Comparison of ENCODE assay signal across 21 mouse cellular contexts in genomic region chr8:5591571-5591970, GRCm38 (mm10).
DNase-seq lines count a peak whose midpoint lies in the region; ATAC-seq and TF ChIP-seq lines count a peak whose summit lies in the region.
"Had no signal": no experiment of that assay in that cellular context is flagged by ENCODE, and none has a peak within 500 bp of the region (broad histone marks: within the 10 kb centered on the region; RNA-seq: fewer than 3 reads in every experiment).

No protein-coding gene starts in this region.

- no peaks in the 10 kb centered on the region for H3K9me3 ChIP-seq in hindbrain, postnatal 0 days (ENCODE audit: low read length)
- H3K9me3 ChIP-seq in hindbrain, embryonic 11.5 days (ENCODE audit: control insufficient read depth, low read length), result no peaks in the 10 kb centered on the region
- H3K9me3 ChIP-seq in forebrain, embryonic 16.5 days (ENCODE audit: control insufficient read depth, low read length), result no peaks in the 10 kb centered on the region
- H3K9me3 ChIP-seq in limb, embryonic 10.5 days (replicated peaks), result no peaks in the 10 kb centered on the region
- H3K9me3 ChIP-seq: embryonic facial prominence, embryonic 12.5 days; heart, embryonic 15.5 days; hindbrain, embryonic 10.5 days; intestine, embryonic 15.5 days had no signal

- WGBS in hindbrain, postnatal 0 days, result 64% methylated on average over 1 of the region's 1 CpGs
- WGBS in hindbrain, embryonic 11.5 days, result 94% methylated on average over 1 of the region's 1 CpGs
- WGBS in forebrain, embryonic 16.5 days, result 47% methylated on average over 1 of the region's 1 CpGs
- WGBS in limb, embryonic 10.5 days, result 94% methylated on average over 1 of the region's 1 CpGs

- no peak overlapping the region for H3K4me2 ChIP-seq in hindbrain, postnatal 0 days (ENCODE audit: low read depth, low read length)
- H3K4me2 ChIP-seq in hindbrain, embryonic 11.5 days (replicated peaks; ENCODE audit: low read depth, low read length), result no peak overlapping the region
- no peak overlapping the region for H3K4me2 ChIP-seq in forebrain, embryonic 16.5 days (ENCODE audit: low read length)
- H3K4me2 ChIP-seq: embryonic facial prominence, embryonic 12.5 days; heart, embryonic 15.5 days; intestine, embryonic 15.5 days; limb, embryonic 12.5 days; liver, embryonic 13.5 days had no signal

- no peak overlapping the region for H3K4me3 ChIP-seq in hindbrain, postnatal 0 days (ENCODE audit: low read length)
- no peak overlapping the region for H3K4me3 ChIP-seq in hindbrain, embryonic 11.5 days (ENCODE audit: low read depth, low read length)
- no peak overlapping the region for H3K4me3 ChIP-seq in forebrain, embryonic 16.5 days (replicated peaks; ENCODE audit: low read length)
- no peak overlapping the region for H3K4me3 ChIP-seq in limb, embryonic 10.5 days
- H3K4me3 ChIP-seq: embryonic facial prominence, embryonic 12.5 days; heart, adult 2 months; heart, embryonic 15.5 days; hindbrain, embryonic 10.5 days; intestine, embryonic 15.5 days; left cerebral cortex, adult 2 months; limb, embryonic 12.5 days; liver, embryonic 13.5 days had no signal

- no peaks in the 10 kb centered on the region for H3K36me3 ChIP-seq in hindbrain, postnatal 0 days (ENCODE audit: insufficient read depth, low read length)
- no peaks in the 10 kb centered on the region for H3K36me3 ChIP-seq in hindbrain, embryonic 11.5 days (ENCODE audit: control insufficient read depth, insufficient read depth, low read length)
- H3K36me3 ChIP-seq in forebrain, embryonic 16.5 days (ENCODE audit: control insufficient read depth, insufficient read depth), result no peaks in the 10 kb centered on the region
- no peaks in the 10 kb centered on the region for H3K36me3 ChIP-seq in limb, embryonic 10.5 days
- H3K36me3 ChIP-seq: embryonic facial prominence, embryonic 12.5 days; heart, embryonic 15.5 days; hindbrain, embryonic 10.5 days; intestine, embryonic 15.5 days; limb, embryonic 12.5 days; liver, embryonic 13.5 days had no signal

- no peak for ATAC-seq in hindbrain, postnatal 0 days
- ATAC-seq in hindbrain, embryonic 11.5 days (ENCODE audit: low FRiP score), result no peak
- ATAC-seq in forebrain, embryonic 16.5 days, result peak; percentile 72
- ATAC-seq: intestine, embryonic 15.5 days; midbrain, embryonic 16.5 days had no signal

- no peak overlapping the region for H3K27ac ChIP-seq in hindbrain, postnatal 0 days
- H3K27ac ChIP-seq in hindbrain, embryonic 11.5 days (ENCODE audit: low read depth, low read length), result no peak overlapping the region
- H3K27ac ChIP-seq in forebrain, embryonic 16.5 days (ENCODE audit: low read length), result no peak overlapping the region
- no peak overlapping the region for H3K27ac ChIP-seq in limb, embryonic 10.5 days
- H3K27ac ChIP-seq: embryonic facial prominence, embryonic 12.5 days; heart, adult 2 months; heart, embryonic 15.5 days; hindbrain, embryonic 10.5 days; intestine, embryonic 15.5 days; kidney, postnatal 0 days; left cerebral cortex, adult 2 months; limb, embryonic 12.5 days; liver, embryonic 13.5 days had no signal

- no peaks in the 10 kb centered on the region for H3K4me1 ChIP-seq in hindbrain, postnatal 0 days (ENCODE audit: insufficient read depth, low read length)
- H3K4me1 ChIP-seq in hindbrain, embryonic 11.5 days (replicated peaks; ENCODE audit: control insufficient read depth, insufficient read depth, low read length), result no peaks in the 10 kb centered on the region
- H3K4me1 ChIP-seq in forebrain, embryonic 16.5 days (replicated peaks; ENCODE audit: control insufficient read depth, insufficient read depth, low read length), result no peaks in the 10 kb centered on the region
- H3K4me1 ChIP-seq in limb, embryonic 10.5 days, result no peaks in the 10 kb centered on the region
- H3K4me1 ChIP-seq: embryonic facial prominence, embryonic 12.5 days; heart, embryonic 15.5 days; hindbrain, embryonic 10.5 days; intestine, embryonic 15.5 days; limb, embryonic 12.5 days; liver, embryonic 13.5 days had no signal

- TF ChIP-seq CTCF in hindbrain, postnatal 0 days (IDR thresholded peaks at IDR 0.05; ENCODE audit: low read depth), result no peak

- DNase-seq in hindbrain, postnatal 0 days (ENCODE audit: low spot score), result peak; percentile 41
- DNase-seq in hindbrain, embryonic 11.5 days (ENCODE audit: low spot score), result no peak
- DNase-seq in brain, adult 2 months (ENCODE audit: low read depth, low spot score), result peak; percentile 48
- DNase-seq in layer of hippocampus, postnatal 10 days (ENCODE audit: low spot score in 2 of 2), result peak; percentile 21 to 24
- no peak for DNase-seq in testis, postnatal 14 days (ENCODE audit: low spot score)
- no peak for DNase-seq in limb, embryonic 10.5 days (ENCODE audit: low spot score)
- DNase-seq: cerebellum, adult 11-12 months; cerebellum, postnatal 36 days; gastrocnemius, postnatal 10 days; heart, adult 2 months; liver, embryonic 13.5 days; thymus, postnatal 36 days had no signal

- H3K27me3 ChIP-seq in hindbrain, postnatal 0 days (ENCODE audit: insufficient read depth, low read length), result no peaks in the 10 kb centered on the region
- no peaks in the 10 kb centered on the region for H3K27me3 ChIP-seq in hindbrain, embryonic 11.5 days (ENCODE audit: control insufficient read depth, insufficient read depth, low read length)
- no peaks in the 10 kb centered on the region for H3K27me3 ChIP-seq in forebrain, embryonic 16.5 days (replicated peaks; ENCODE audit: control insufficient read depth, insufficient read depth, low read length)
- H3K27me3 ChIP-seq in limb, embryonic 10.5 days (ENCODE audit: low read depth, poor library complexity, severe bottlenecking), result no peaks in the 10 kb centered on the region
- H3K27me3 ChIP-seq: embryonic facial prominence, embryonic 12.5 days; heart, embryonic 15.5 days; intestine, embryonic 15.5 days; limb, embryonic 12.5 days; liver, embryonic 13.5 days had no signal

- H3K9ac ChIP-seq in hindbrain, postnatal 0 days (replicated peaks; ENCODE audit: low read length), result no peak overlapping the region
- no peak overlapping the region for H3K9ac ChIP-seq in hindbrain, embryonic 11.5 days (ENCODE audit: low read depth, low read length)
- H3K9ac ChIP-seq in forebrain, embryonic 16.5 days (replicated peaks; ENCODE audit: low read depth, low read length), result no peak overlapping the region
- H3K9ac ChIP-seq: embryonic facial prominence, embryonic 12.5 days; heart, embryonic 15.5 days; intestine, embryonic 15.5 days; limb, embryonic 12.5 days; liver, embryonic 13.5 days had no signal

Comparison
In these comparisons a context has a peak if more than half of its experiments do, and no peak if none do; other contexts are left out.
1. DNase-seq: peak in hindbrain, postnatal 0 days (single experiment), brain, adult 2 months (single experiment) and layer of hippocampus, postnatal 10 days (2 of 2); none in hindbrain, embryonic 11.5 days (single experiment), testis, postnatal 14 days (single experiment) and limb, embryonic 10.5 days (single experiment).